Mouse (Mus musculus): ENCODE results near the gene Ttc28.

GRCm38 (mm10) chr5:111254781-111255180 is 375.2 kb downstream of the Ttc28 start:
- TF ChIP-seq EP300 (IDR thresholded peaks at IDR 0.05; ENCODE audit: low read depth) (no peak), CTCF (IDR thresholded peaks at IDR 0.05; ENCODE audit: low read depth) (no peak)
